Mouse (Mus musculus): ENCODE results near the gene Olfr1431. TPM values are rescaled to one million over a fixed set of nuclear protein-coding genes. Genes with fewer than 3 reads are reported as not detected.

Olfr1431 gene
- not detected for polyA plus RNA-seq (2014; fragmentation: Illumina TruSeq; extraction: RNeasy Lipid Tissue Mini Kit (QIAGEN cat#74804); ENCODE audit: low read depth, low replicate concordance)

DNA sequence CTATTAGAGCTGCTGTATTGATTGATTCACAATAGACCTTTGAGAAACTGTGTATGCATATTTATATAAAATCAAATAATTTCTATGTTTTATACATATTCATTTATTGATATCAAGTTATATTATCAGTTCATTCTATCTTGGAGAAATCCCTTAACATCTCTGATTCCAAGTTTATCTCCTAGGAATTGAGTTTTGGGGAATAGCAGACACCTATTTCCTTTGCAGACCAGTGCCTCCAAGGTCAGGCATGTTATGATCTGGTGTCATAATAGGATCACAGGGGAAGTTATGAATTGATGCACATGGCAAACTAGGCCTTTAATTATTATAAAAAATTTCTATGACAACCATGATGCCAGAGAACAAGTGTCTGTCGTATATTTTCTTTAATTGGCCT, at the start of gene Olfr1431:
TSS of gene Olfr1431 (plus strand) at position 301 of the 400 bp plus-strand sequence.

DNA sequence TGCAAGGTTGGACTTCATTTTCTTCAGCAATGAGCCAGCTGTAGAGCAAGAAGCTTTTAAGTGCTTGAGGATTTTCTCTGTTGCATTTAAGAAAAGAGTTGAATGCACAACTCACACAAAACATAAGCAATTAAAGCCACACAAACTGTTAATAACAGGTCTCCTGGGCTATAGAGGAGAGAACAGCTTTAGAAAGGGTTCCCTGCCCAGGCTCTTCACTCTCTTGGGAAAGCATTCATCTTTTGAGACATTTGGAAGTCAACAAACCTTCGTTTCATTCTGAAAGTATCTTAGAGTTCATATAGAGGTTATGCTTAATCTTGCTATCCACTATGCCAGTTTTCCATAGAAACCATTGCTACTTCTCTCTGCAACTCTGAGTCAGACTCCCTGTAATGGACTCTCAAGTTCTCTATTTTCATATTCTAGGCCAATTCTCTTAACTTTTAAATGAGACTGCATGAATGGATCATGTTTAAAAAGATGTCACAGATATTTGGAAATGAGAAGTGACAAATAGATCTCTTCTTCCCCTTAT, 30.3 kb upstream of the Olfr1431 start, which contains the start of gene Olfr1555-ps1:
TSS of gene Olfr1555-ps1 (minus strand) at position 51 of the 538 bp plus-strand sequence.

DNA sequence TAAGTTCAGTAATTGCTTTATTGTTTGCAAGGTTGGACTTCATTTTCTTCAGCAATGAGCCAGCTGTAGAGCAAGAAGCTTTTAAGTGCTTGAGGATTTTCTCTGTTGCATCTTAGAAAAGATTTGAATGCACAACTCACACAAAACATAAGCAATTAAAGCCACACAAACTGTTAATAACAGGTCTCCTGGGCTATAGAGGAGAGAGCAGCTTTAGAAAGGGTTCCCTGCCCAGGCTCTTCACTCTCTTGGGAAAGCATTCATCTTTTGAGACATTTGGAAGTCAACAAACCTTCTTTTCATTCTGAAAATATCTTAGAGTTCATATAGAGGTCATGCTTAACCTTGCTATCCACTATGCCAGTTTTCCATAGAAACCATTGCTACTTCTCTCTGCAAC, 32.1 kb downstream of the Olfr1431 start, which contains the start of gene Olfr1432:
TSS of gene Olfr1432 (minus strand) at position 101 of the 400 bp plus-strand sequence.

DNA sequence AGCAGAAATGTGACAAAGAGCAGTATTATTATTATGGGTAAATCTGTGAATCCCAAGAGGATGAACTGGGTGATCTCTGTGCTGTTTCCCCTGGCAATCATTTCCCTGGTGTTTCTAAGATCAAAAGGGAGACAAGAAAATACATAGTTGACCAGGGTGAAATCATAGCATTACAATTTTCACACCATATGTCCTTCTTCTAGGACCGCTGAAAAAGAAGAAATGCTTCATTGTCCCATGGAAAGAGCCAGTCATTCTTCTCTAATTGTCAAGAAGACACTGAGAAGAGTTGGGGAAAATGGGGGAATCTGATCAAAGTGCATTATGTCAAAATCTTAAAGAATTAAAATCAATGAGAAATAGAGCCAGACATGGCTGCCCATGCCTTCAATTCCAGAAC, 41.1 kb downstream of the Olfr1431 start, which contains the start of gene Olfr262:
TSS of gene Olfr262 (minus strand) at position 101 of the 400 bp plus-strand sequence.

DNA sequence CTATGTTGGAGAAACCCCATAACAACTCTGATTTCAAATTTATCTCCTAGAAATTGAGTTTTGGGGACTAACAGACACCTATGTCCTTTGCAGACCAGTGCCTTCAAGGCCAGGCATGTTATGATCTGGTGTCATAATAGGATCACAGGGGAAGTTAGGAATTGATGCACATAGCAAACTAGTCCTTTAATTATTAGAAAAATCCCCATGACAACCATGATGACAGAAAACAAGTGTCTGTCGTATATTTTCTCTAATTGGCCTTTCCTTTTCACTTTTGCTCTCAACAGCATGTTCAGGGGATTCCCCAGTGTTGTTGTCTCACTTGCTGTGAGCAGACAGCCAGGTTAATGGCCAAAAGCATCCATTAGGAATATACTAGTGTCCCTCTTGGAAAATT, 60.3 kb downstream of the Olfr1431 start, which contains the start of gene Olfr235:
TSS of gene Olfr235 (plus strand) at position 301 of the 400 bp plus-strand sequence.

Other genes with a start within 250 kb of the Olfr1431 start
- gene Osbp, start 234.7 kb upstream of the Olfr1431 start, polyA plus RNA-seq (2014; fragmentation: Illumina TruSeq; extraction: RNeasy Lipid Tissue Mini Kit (QIAGEN cat#74804); ENCODE audit: low read depth, low replicate concordance): 38.0 TPM
- gene Olfr1423, start 159.3 kb upstream of the Olfr1431 start, polyA plus RNA-seq (2014; fragmentation: Illumina TruSeq; extraction: RNeasy Lipid Tissue Mini Kit (QIAGEN cat#74804); ENCODE audit: low read depth, low replicate concordance): not detected
- not detected for gene Olfr1424, start 138.0 kb upstream of the Olfr1431 start, polyA plus RNA-seq (2014; fragmentation: Illumina TruSeq; extraction: RNeasy Lipid Tissue Mini Kit (QIAGEN cat#74804); ENCODE audit: low read depth, low replicate concordance)
- not detected for gene Olfr1425, start 122.9 kb upstream of the Olfr1431 start, polyA plus RNA-seq (2014; fragmentation: Illumina TruSeq; extraction: RNeasy Lipid Tissue Mini Kit (QIAGEN cat#74804); ENCODE audit: low read depth, low replicate concordance)
- not detected for gene Olfr1426, start 108.6 kb upstream of the Olfr1431 start, polyA plus RNA-seq (2014; fragmentation: Illumina TruSeq; extraction: RNeasy Lipid Tissue Mini Kit (QIAGEN cat#74804); ENCODE audit: low read depth, low replicate concordance)
- gene Olfr1427, start 97.3 kb upstream of the Olfr1431 start, polyA plus RNA-seq (2014; fragmentation: Illumina TruSeq; extraction: RNeasy Lipid Tissue Mini Kit (QIAGEN cat#74804); ENCODE audit: low read depth, low replicate concordance): not detected
- not detected for gene Olfr1428, start 84.7 kb upstream of the Olfr1431 start, polyA plus RNA-seq (2014; fragmentation: Illumina TruSeq; extraction: RNeasy Lipid Tissue Mini Kit (QIAGEN cat#74804); ENCODE audit: low read depth, low replicate concordance)
- not detected for gene Olfr76, start 77.4 kb upstream of the Olfr1431 start, polyA plus RNA-seq (2014; fragmentation: Illumina TruSeq; extraction: RNeasy Lipid Tissue Mini Kit (QIAGEN cat#74804); ENCODE audit: low read depth, low replicate concordance)
- gene Olfr1555-ps1, start 30.5 kb upstream of the Olfr1431 start, polyA plus RNA-seq (2014; fragmentation: Illumina TruSeq; extraction: RNeasy Lipid Tissue Mini Kit (QIAGEN cat#74804); ENCODE audit: low read depth, low replicate concordance): not detected
- not detected for gene Olfr1432, start 32.0 kb downstream of the Olfr1431 start, polyA plus RNA-seq (2014; fragmentation: Illumina TruSeq; extraction: RNeasy Lipid Tissue Mini Kit (QIAGEN cat#74804); ENCODE audit: low read depth, low replicate concordance)
- not detected for gene Olfr262, start 41.0 kb downstream of the Olfr1431 start, polyA plus RNA-seq (2014; fragmentation: Illumina TruSeq; extraction: RNeasy Lipid Tissue Mini Kit (QIAGEN cat#74804); ENCODE audit: low read depth, low replicate concordance)
- not detected for gene Olfr235, start 60.4 kb downstream of the Olfr1431 start, polyA plus RNA-seq (2014; fragmentation: Illumina TruSeq; extraction: RNeasy Lipid Tissue Mini Kit (QIAGEN cat#74804); ENCODE audit: low read depth, low replicate concordance)
- gene Olfr1434, start 79.2 kb downstream of the Olfr1431 start, polyA plus RNA-seq (2014; fragmentation: Illumina TruSeq; extraction: RNeasy Lipid Tissue Mini Kit (QIAGEN cat#74804); ENCODE audit: low read depth, low replicate concordance): not detected
- gene Olfr1436, start 98.5 kb downstream of the Olfr1431 start, polyA plus RNA-seq (2014; fragmentation: Illumina TruSeq; extraction: RNeasy Lipid Tissue Mini Kit (QIAGEN cat#74804); ENCODE audit: low read depth, low replicate concordance): not detected
- gene Olfr1437, start 124.5 kb downstream of the Olfr1431 start, polyA plus RNA-seq (2014; fragmentation: Illumina TruSeq; extraction: RNeasy Lipid Tissue Mini Kit (QIAGEN cat#74804); ENCODE audit: low read depth, low replicate concordance): not detected
- not detected for gene Olfr1438-ps1, start 135.3 kb downstream of the Olfr1431 start, polyA plus RNA-seq (2014; fragmentation: Illumina TruSeq; extraction: RNeasy Lipid Tissue Mini Kit (QIAGEN cat#74804); ENCODE audit: low read depth, low replicate concordance)
- gene Olfr1440, start 186.6 kb downstream of the Olfr1431 start, polyA plus RNA-seq (2014; fragmentation: Illumina TruSeq; extraction: RNeasy Lipid Tissue Mini Kit (QIAGEN cat#74804); ENCODE audit: low read depth, low replicate concordance): not detected
- gene Olfr1441, start 216.8 kb downstream of the Olfr1431 start, polyA plus RNA-seq (2014; fragmentation: Illumina TruSeq; extraction: RNeasy Lipid Tissue Mini Kit (QIAGEN cat#74804); ENCODE audit: low read depth, low replicate concordance): not detected
- not detected for gene Pfpl, start 227.3 kb downstream of the Olfr1431 start, polyA plus RNA-seq (2014; fragmentation: Illumina TruSeq; extraction: RNeasy Lipid Tissue Mini Kit (QIAGEN cat#74804); ENCODE audit: low read depth, low replicate concordance)